Mouse (Mus musculus) right cerebral cortex, postnatal 36 days (tissue): ENCODE results near the gene Iqsec1.

Source experiments
- DNase-seq, 2 experiments: peaks; one replicate each; pipeline ENCODE4 v3.0.0; 2022; ENCODE audit warnings: low spot score in 2 of 2, mixed read lengths in 1 of 2

The Iqsec1 gene

GRCm38 (mm10) chr6:90988648-90989317 lies at the start of gene Iqsec1:
Gene Iqsec1 (minus strand): TSS chr6:90988685.
- DNase-seq: peak; percentile 82 to 86

DNA sequence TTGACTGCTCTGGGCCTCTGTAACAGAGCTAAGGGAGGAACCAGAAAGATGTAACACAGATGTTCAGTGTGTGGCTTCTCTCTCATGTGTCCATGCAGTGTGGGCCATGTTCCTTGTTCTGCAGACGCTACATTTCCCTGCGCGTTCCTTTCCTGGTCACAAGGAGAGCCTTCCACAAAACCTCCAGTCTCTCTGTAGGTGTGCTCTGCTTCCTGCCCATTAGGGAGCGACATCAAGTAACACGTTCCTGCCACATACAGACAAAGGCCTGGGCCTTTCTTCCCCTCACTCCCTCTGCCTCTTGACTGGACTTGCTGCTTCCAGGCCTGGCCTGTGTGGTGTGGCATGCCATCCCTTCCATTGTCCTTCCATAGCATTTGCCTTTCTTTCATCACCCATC lies 39.8 kb upstream of the Iqsec1 start:
- DNase-seq: no peak

- DNase-seq: no peak
Observed at GRCm38 (mm10) chr6:91020810-91021209, 32.3 kb upstream of the Iqsec1 start.

- DNase-seq: no peak
Observed at GRCm38 (mm10) chr6:91016600-91017230, 28.2 kb upstream of the Iqsec1 start.

DNA sequence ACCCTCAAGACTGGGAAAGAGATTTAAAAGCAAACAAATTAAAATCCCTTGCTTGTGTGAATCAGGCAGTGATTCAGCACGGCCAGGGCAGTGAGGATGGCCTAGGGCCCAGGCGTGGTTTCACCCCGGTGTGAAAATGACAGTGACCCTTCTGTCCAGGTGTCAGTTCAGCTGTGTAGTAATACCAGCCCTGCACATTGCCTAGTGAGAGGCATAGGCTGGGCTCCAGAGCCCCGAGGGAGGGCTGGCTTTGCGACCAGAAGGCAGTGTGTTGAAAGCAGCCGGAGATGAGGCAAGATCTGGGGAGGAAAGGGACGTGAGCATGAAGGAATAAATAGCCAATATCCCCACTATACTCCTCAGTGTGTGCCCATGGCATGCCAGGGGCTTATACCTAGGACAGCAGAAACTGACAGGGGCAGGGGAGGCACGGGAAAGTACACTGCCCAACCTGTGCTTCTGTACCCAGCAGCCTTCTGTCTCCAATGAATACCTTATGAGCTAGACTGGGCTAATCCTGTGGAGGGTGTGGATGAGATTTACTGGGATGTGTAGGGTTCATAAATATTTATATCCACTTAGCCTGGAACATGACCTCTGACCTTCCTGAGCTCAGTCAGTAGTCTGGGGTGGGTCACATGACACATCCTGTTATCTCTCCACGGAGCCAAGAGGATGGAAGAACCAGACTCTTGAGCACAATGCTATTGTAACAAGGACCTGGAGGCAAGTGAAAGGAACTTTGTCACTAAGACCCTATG lies 25.9 kb upstream of the Iqsec1 start:
- DNase-seq: no peak

- DNase-seq: no peak
Observed at GRCm38 (mm10) chr6:91012458-91012857, 24.0 kb upstream of the Iqsec1 start.

DNA sequence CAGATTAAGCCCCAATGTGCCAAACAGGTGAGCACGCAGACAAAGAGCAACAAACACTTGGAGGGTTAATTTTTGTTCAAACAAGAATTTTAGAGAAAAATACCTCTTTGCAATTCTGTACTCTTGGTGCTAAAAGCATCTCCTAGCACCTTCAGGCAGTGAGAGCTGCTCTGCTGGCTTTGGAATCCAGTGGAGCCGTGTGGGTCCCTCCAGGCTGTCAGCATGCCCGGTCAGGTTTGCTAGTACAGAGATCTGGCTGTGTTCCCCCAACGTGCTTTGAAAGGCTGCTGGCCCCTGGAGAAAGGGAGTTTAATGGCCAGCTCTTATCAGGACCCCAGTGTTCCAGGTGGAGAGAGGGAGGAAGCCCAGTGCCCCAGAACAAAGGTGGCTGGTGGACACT lies 23.1 kb upstream of the Iqsec1 start:
- DNase-seq: no peak

- no peak for DNase-seq
Observed at GRCm38 (mm10) chr6:91008284-91008830, 19.9 kb upstream of the Iqsec1 start.

GRCm38 (mm10) chr6:91007207-91007606 lies 18.7 kb upstream of the Iqsec1 start:
- no peak for DNase-seq

- DNase-seq: no peak
Observed at GRCm38 (mm10) chr6:91004157-91004556, 15.7 kb upstream of the Iqsec1 start.

GRCm38 (mm10) chr6:91003310-91003995 lies 15.0 kb upstream of the Iqsec1 start:
- no peak for DNase-seq

GRCm38 (mm10) chr6:91001566-91001965 lies 13.1 kb upstream of the Iqsec1 start:
- DNase-seq: no peak

- peak; percentile 61 to 66 for DNase-seq
Observed at GRCm38 (mm10) chr6:91000819-91001525, 12.5 kb upstream of the Iqsec1 start.

GRCm38 (mm10) chr6:90999176-90999575 lies 10.7 kb upstream of the Iqsec1 start:
- DNase-seq: no peak

DNA sequence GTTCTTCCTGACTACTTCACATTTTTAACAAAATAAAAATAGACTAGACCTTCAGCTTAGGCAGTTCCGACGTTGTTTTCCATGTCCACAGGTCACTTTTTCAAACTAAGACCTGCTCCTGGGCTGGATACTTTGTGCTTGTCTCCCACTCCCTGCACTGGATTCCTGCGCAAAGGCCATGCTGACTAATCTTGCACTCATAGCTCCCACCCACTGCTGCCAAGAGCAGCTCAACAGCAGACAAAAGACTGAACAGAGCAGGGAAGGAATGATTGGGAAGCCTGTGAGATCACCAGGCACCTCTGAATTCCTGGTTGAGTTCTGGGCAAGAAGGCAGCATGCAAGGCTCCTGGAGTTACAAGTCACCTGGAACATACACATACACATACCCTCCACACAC lies 8.5 kb upstream of the Iqsec1 start:
- DNase-seq: no peak

DNA sequence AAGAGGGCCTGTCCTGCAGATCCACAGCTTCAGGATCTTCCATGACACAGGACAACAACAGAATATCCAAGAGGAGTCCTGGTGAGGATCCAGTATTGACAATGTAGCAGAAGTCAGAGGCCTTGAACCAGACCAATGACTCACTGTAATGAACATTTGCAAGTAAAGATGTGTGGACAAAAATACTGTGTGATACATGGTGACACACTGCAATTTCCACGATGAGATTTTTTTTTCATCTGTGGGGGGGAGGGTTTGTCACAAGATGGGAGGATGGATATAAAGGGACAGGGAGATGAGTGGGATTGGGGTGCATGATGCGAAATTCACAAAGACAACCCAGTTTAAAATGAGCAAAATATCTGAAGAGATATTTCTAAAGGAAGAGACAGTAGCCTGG lies 7.7 kb upstream of the Iqsec1 start:
- no peak for DNase-seq

DNA sequence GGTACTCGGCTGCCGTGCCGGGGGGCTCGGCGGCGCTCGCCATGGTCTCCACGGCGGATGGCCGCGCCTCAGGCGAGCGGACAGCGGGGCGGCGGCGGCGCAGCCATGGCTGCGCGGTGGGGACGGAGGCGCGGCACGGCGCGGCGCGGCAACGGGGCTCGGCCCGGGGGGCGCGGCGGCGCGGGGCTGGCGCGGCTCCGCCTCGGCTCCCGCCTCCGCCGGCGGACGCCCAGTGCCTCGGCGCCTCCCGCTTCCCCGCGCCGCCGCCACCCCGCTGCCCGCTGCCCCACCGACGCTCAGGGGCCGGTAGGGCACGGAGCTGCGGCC lies 223 bp downstream of the Iqsec1 start:
- DNase-seq: no peak

DNA sequence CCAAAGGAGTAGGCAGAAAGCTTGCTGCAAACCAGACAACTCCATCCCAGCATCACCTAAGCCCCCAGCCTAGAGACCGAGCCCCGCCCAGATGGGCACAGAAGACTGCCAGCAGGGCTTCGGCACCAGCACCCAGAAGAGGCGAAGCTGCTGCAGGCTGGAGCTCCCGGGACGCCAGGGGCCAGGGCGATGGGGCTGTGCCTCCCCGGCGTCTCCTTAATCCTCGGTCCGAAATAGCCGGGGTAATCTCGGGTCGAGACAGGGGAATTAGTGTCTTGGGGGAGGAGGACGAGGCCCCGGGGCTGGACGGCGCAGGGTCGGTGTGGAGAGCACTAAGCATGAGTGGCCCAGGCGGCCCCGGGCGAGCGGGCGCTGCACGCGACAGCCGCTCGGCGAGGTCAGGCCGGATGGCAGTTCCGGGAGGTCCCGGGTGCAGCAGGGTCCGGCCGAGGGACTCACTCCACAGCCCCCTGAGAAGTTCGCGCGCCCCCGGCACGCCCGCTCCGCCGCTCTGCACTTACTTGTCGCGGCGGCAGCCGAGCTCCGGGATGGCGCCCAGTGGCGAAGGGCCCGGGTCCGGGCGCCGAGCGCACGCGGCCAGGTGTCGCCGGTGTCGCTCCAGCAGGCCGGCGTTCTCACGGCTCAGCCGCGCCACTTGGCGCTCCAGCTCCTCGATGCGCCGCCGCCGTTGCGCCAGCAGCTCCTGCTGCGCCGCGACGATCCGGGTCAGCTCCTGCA lies 755 bp downstream of the Iqsec1 start:
- no peak for DNase-seq

GRCm38 (mm10) chr6:90984101-90984500 lies 4.4 kb downstream of the Iqsec1 start:
- no peak for DNase-seq

GRCm38 (mm10) chr6:90974279-90974678 lies 14.2 kb downstream of the Iqsec1 start:
- no peak for DNase-seq

- no peak for DNase-seq
Observed at GRCm38 (mm10) chr6:90969341-90969871, 19.1 kb downstream of the Iqsec1 start.
